Comparison of ENCODE assay signal across 29 mouse cellular contexts in the genomic region with DNA sequence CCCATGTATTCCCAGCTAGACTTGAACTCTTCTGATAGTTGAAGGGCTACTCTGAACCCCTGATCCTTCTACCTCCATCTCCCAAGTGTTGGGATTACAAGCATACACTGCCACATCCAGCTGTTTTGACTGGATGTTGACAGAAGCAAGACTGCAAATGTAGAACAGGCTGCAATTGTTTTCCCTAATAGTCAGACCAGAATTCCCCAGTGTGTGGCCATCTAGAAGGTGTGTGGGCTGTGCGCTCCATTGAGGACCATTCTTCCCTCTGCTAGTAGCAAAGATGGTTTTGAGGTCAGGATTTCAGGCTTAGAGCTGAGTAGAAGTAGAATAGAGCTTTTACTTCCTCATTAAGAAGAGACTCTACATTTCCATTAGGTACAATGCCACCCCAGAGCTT. TPM values are rescaled to one million over a fixed set of nuclear protein-coding genes. Genes with fewer than 3 reads are reported as not detected.
"Had no signal": no experiment of that assay in that cellular context is flagged by ENCODE, and none has a peak within 500 bp of the region (broad histone marks: within the 10 kb centered on the region; RNA-seq: fewer than 3 reads in every experiment).

No protein-coding gene starts in this region.

- H3K36me3 ChIP-seq: embryonic facial prominence, embryonic 10.5 days; embryonic facial prominence, embryonic 12.5 days; embryonic facial prominence, embryonic 13.5 days; embryonic facial prominence, embryonic 15.5 days; forebrain, embryonic 10.5 days; forebrain, embryonic 12.5 days; forebrain, embryonic 15.5 days had no signal

- H3K4me3 ChIP-seq: embryonic facial prominence, embryonic 10.5 days; embryonic facial prominence, embryonic 12.5 days; embryonic facial prominence, embryonic 13.5 days; embryonic facial prominence, embryonic 15.5 days; erythroblast, embryonic 14.5 days; forebrain, embryonic 10.5 days; forebrain, embryonic 12.5 days; forebrain, embryonic 13.5 days; forebrain, embryonic 15.5 days; gastrocnemius, adult 2 months; heart, adult 2 months had no signal

- H3K4me2 ChIP-seq: embryonic facial prominence, embryonic 12.5 days; embryonic facial prominence, embryonic 13.5 days; embryonic facial prominence, embryonic 15.5 days; forebrain, embryonic 12.5 days; forebrain, embryonic 13.5 days; forebrain, embryonic 15.5 days had no signal

- H3K27me3 ChIP-seq: embryonic facial prominence, embryonic 12.5 days; embryonic facial prominence, embryonic 13.5 days; embryonic facial prominence, embryonic 15.5 days; forebrain, embryonic 12.5 days; forebrain, embryonic 13.5 days; forebrain, embryonic 15.5 days had no signal

- H3K27ac ChIP-seq: embryonic facial prominence, embryonic 10.5 days; embryonic facial prominence, embryonic 12.5 days; embryonic facial prominence, embryonic 13.5 days; embryonic facial prominence, embryonic 15.5 days; forebrain, embryonic 10.5 days; forebrain, embryonic 12.5 days; forebrain, embryonic 13.5 days; forebrain, embryonic 15.5 days; gastrocnemius, adult 2 months; heart, adult 2 months had no signal

- H3K9ac ChIP-seq: embryonic facial prominence, embryonic 12.5 days; embryonic facial prominence, embryonic 13.5 days; embryonic facial prominence, embryonic 15.5 days; forebrain, embryonic 12.5 days; forebrain, embryonic 13.5 days; forebrain, embryonic 15.5 days; forebrain, postnatal 0 days had no signal

- H3K4me1 ChIP-seq: embryonic facial prominence, embryonic 10.5 days; embryonic facial prominence, embryonic 12.5 days; embryonic facial prominence, embryonic 13.5 days; embryonic facial prominence, embryonic 15.5 days; forebrain, embryonic 10.5 days; forebrain, embryonic 12.5 days; forebrain, embryonic 13.5 days; forebrain, embryonic 15.5 days had no signal

- H3K9me3 ChIP-seq: embryonic facial prominence, embryonic 10.5 days; embryonic facial prominence, embryonic 12.5 days; embryonic facial prominence, embryonic 13.5 days; embryonic facial prominence, embryonic 15.5 days; forebrain, embryonic 10.5 days; forebrain, embryonic 12.5 days; forebrain, embryonic 13.5 days; forebrain, embryonic 15.5 days had no signal

- ATAC-seq: forebrain, embryonic 13.5 days; forebrain, embryonic 14.5 days; forebrain, embryonic 15.5 days; forebrain, embryonic 16.5 days; forebrain, postnatal 0 days had no signal

- DNase-seq: cerebellum, adult 2 months; cerebellum, adult 8-10 months; cerebellum, adult 9-10 months; cerebellum, adult 9-11 months; cerebellum, postnatal 10 days; cerebellum, postnatal 14 days; cerebellum, postnatal 25 days; cerebellum, postnatal 36 days; embryo, embryonic 11 days; forebrain, postnatal 0 days; gastrocnemius, adult 2 months; gastrocnemius, postnatal 10 days; gastrocnemius, postnatal 14 days; gastrocnemius, postnatal 25 days; gastrocnemius, postnatal 36 days; heart, adult 2 months had no signal

RNA-seq across cellular contexts. Expression of gene Pthlh, which starts 37.3 kb away (rescaled TPM):
- total RNA-seq: common myeloid progenitor, adult 5-6 weeks; granulocyte monocyte progenitor cell, adult 5-6 weeks had no signal
- polyA plus RNA-seq: erythroblast, embryonic 14.5 days had no signal
